Mouse (Mus musculus) neural tube, embryonic 15.5 days (tissue): Measurements from ENCODE around the gene Cdk5. TPM values are rescaled to one million over a fixed set of nuclear protein-coding genes. Genes with fewer than 3 reads are reported as not detected.

Source experiments
- ATAC-seq: fragments of 200-750 bp; cut with Nextera tagmentation; 2 replicates; pipeline ENCODE4 v1.8.0; 2017; ENCODE audit warnings: mild to moderate bottlenecking, moderate TSS enrichment, moderate library complexity; ENCODE audit not compliant: low FRiP score
- H3K27ac ChIP-seq: fragments of 300-500 bp; sonication (generic); replicated peaks from 2 replicates; pipeline ENCODE4 v1.5.1; 2015; ENCODE audit warnings: mild to moderate bottlenecking, inconsistent platforms
- H3K27me3 ChIP-seq: fragments of 300-500 bp; sonication (generic); replicated peaks from 2 replicates; pipeline ENCODE4 v1.6.1; 2015; ENCODE audit warnings: inconsistent platforms
- H3K36me3 ChIP-seq: fragments of 300-500 bp; sonication (generic); 2 replicates; pipeline ENCODE4 v1.6.1; 2015; ENCODE audit warnings: inconsistent platforms
- H3K4me1 ChIP-seq: fragments of 300-500 bp; sonication (generic); 2 replicates; pipeline ENCODE4 v1.6.1; 2015; ENCODE audit warnings: inconsistent platforms
- H3K4me2 ChIP-seq: fragments of 300-500 bp; sonication (generic); 2 replicates; pipeline ENCODE4 v1.6.1; 2015; ENCODE audit warnings: inconsistent platforms, mild to moderate bottlenecking, moderate library complexity
- H3K4me3 ChIP-seq: fragments of 300-500 bp; sonication (generic); replicated peaks from 2 replicates; pipeline ENCODE4 v1.5.1; 2015; ENCODE audit warnings: mild to moderate bottlenecking, inconsistent platforms
- H3K9ac ChIP-seq: fragments of 300-500 bp; sonication (generic); replicated peaks from 2 replicates; pipeline ENCODE4 v1.6.1; 2015; ENCODE audit warnings: mild to moderate bottlenecking, inconsistent platforms
- H3K9me3 ChIP-seq: fragments of 300-500 bp; sonication (generic); replicated peaks from 2 replicates; pipeline ENCODE4 v1.6.1; 2016; ENCODE audit warnings: inconsistent platforms
- WGBS: fragments of 180-500 bp; shearing (Covaris S2); methylation state at CpG from one replicate; pipeline ENCODE4 v1.1.7; 2015; ENCODE audit warnings: mixed read lengths; 5-methylcytosine and 5-hydroxymethylcytosine counted together
- polyA plus RNA-seq: library from polyadenylated mRNA; unstranded; fragments of >200 nt; fragmentation: Nextera tagmentation; extraction: Ambion mirVana; gene quantifications from 2 replicates; pipeline ENCODE4 v1.2.1, GENCODE M21; 2015

Cdk5 gene
- polyA plus RNA-seq, 1 experiment from 2014 or later: 133 TPM

GRCm38 (mm10) chr5:24427285-24427633 is 3.9 kb upstream of the Cdk5 start:
- H3K9me3 ChIP-seq: no peaks in the 10 kb centered on the region
- no peak for ATAC-seq
- peak overlapping the region; percentile 91 for H3K4me2 ChIP-seq
- H3K4me3 ChIP-seq: no peak overlapping the region
- no peak overlapping the region for H3K9ac ChIP-seq
- no peak overlapping the region for H3K27ac ChIP-seq
- H3K4me1 ChIP-seq: peaks cover 53% of the 10 kb centered on the region
- WGBS: 21% methylated on average over 12 of the region's 12 CpGs
- peaks cover 10% of the 10 kb centered on the region for H3K27me3 ChIP-seq
- H3K36me3 ChIP-seq: peaks cover 18% of the 10 kb centered on the region

- Histone ChIP-seq H3K9me3 (no peaks in the 10 kb centered on the region), H3K27me3 (peaks cover 10% of the 10 kb centered on the region), H3K4me1 (peaks cover 57% of the 10 kb centered on the region), H3K4me3 (peak overlapping the region; percentile 60), H3K27ac (no peak overlapping the region), H3K9ac (0 out of 2 replicates have a peak overlapping the region, but pooled peaks have one; percentile 49), H3K4me2 (peak overlapping the region; percentile 91), H3K36me3 (peaks cover 13% of the 10 kb centered on the region)
- no peak for ATAC-seq
- WGBS: 11% methylated on average over 9 of the region's 9 CpGs
These were observed 3.4 kb upstream of the Cdk5 start for GRCm38 (mm10) chr5:24426556-24427284.

GRCm38 (mm10) chr5:24426037-24426432 is 2.7 kb upstream of the Cdk5 start:
- Histone ChIP-seq H3K27ac (no peak overlapping the region), H3K9ac (peak overlapping the region; percentile 49), H3K27me3 (peaks cover 10% of the 10 kb centered on the region)

GRCm38 (mm10) chr5:24425421-24426036 is 2.2 kb upstream of the Cdk5 start:
- Histone ChIP-seq H3K27ac (peak overlapping the region; percentile 94), H3K4me1 (peaks cover 60% of the 10 kb centered on the region)
- 0% methylated on average over 27 of the region's 30 CpGs for WGBS

More at GRCm38 (mm10) chr5:24426037-24426432, 2.7 kb upstream of the Cdk5 start:
- WGBS: 1% methylated on average over 10 of the region's 10 CpGs
- Histone ChIP-seq H3K4me2 (peak overlapping the region; percentile 91), H3K4me1 (peaks cover 60% of the 10 kb centered on the region), H3K36me3 (peaks cover 13% of the 10 kb centered on the region), H3K9me3 (no peaks in the 10 kb centered on the region), H3K4me3 (peak overlapping the region; percentile 60)
- no peak for ATAC-seq

GRCm38 (mm10) chr5:24424861-24425411 is 1.6 kb upstream of the Cdk5 start:
- Histone ChIP-seq H3K4me3 (peak overlapping the region; percentile 60), H3K4me1 (peaks cover 60% of the 10 kb centered on the region), H3K9ac (peak overlapping the region; percentile 49), H3K27ac (peak overlapping the region; percentile 94), H3K4me2 (peak overlapping the region; percentile 91), H3K36me3 (peaks cover 10% of the 10 kb centered on the region), H3K9me3 (no peaks in the 10 kb centered on the region), H3K27me3 (peaks cover 10% of the 10 kb centered on the region)
- WGBS: under 1% methylated on average over 58 of the region's 60 CpGs
- peak; percentile 19; the same call in 1 of the 2 replicates for ATAC-seq

More at GRCm38 (mm10) chr5:24425421-24426036, 2.2 kb upstream of the Cdk5 start:
- H3K4me2 ChIP-seq: peak overlapping the region; percentile 91
- peak overlapping the region; percentile 60 for H3K4me3 ChIP-seq
- ATAC-seq: no peak
- no peaks in the 10 kb centered on the region for H3K9me3 ChIP-seq
- H3K36me3 ChIP-seq: peaks cover 12% of the 10 kb centered on the region
- peaks cover 10% of the 10 kb centered on the region for H3K27me3 ChIP-seq
- peak overlapping the region; percentile 49 for H3K9ac ChIP-seq

- Histone ChIP-seq H3K4me1 (peaks cover 61% of the 10 kb centered on the region), H3K9ac (peak overlapping the region; percentile 59), H3K4me2 (peak overlapping the region; percentile 91), H3K4me3 (peak overlapping the region; percentile 60), H3K27me3 (peaks cover 10% of the 10 kb centered on the region), H3K36me3 (peaks cover 18% of the 10 kb centered on the region), H3K9me3 (no peaks in the 10 kb centered on the region), H3K27ac (peak overlapping the region; percentile 94)
- 14% methylated on average over 21 of the region's 21 CpGs for WGBS
- peak; percentile 3; the same call in 1 of the 2 replicates for ATAC-seq
These were observed 863 bp upstream of the Cdk5 start for GRCm38 (mm10) chr5:24424004-24424781.

- Histone ChIP-seq H3K27me3 (no peaks in the 10 kb centered on the region), H3K4me1 (peaks cover 48% of the 10 kb centered on the region), H3K4me3 (no peak overlapping the region), H3K9me3 (no peaks in the 10 kb centered on the region), H3K27ac (no peak overlapping the region), H3K36me3 (peaks cover 31% of the 10 kb centered on the region), H3K9ac (no peak overlapping the region), H3K4me2 (no peak overlapping the region)
- WGBS: 90% methylated on average over 9 of the region's 9 CpGs
- no peak for ATAC-seq
These were observed 2.9 kb downstream of the Cdk5 start for GRCm38 (mm10) chr5:24420381-24420780.

GRCm38 (mm10) chr5:24417587-24417986 is 5.7 kb downstream of the Cdk5 start:
- no peak for ATAC-seq
- peaks cover 28% of the 10 kb centered on the region for H3K4me1 ChIP-seq
- H3K27ac ChIP-seq: no peak overlapping the region
- H3K36me3 ChIP-seq: peaks cover 31% of the 10 kb centered on the region
- no peak overlapping the region for H3K9ac ChIP-seq
- no peaks in the 10 kb centered on the region for H3K27me3 ChIP-seq
- 92% methylated on average over 10 of the region's 10 CpGs for WGBS
- H3K4me3 ChIP-seq: no peak overlapping the region
- H3K4me2 ChIP-seq: no peak overlapping the region
- H3K9me3 ChIP-seq: no peaks in the 10 kb centered on the region

- peak overlapping the region; percentile 34 for H3K4me2 ChIP-seq
- peaks cover 27% of the 10 kb centered on the region for H3K36me3 ChIP-seq
- H3K4me3 ChIP-seq: no peak overlapping the region
- no peak overlapping the region for H3K9ac ChIP-seq
- H3K9me3 ChIP-seq: no peaks in the 10 kb centered on the region
- H3K27me3 ChIP-seq: no peaks in the 10 kb centered on the region
- 5% methylated on average over 21 of the region's 21 CpGs for WGBS
- H3K4me1 ChIP-seq: peaks cover 18% of the 10 kb centered on the region
- no peak overlapping the region for H3K27ac ChIP-seq
- ATAC-seq: peak; percentile 66
These were observed 7.1 kb downstream of the Cdk5 start for GRCm38 (mm10) chr5:24416222-24416736.

GRCm38 (mm10) chr5:24413938-24414337 is 9.4 kb downstream of the Cdk5 start:
- Histone ChIP-seq H3K4me2 (no peak overlapping the region), H3K27ac (no peak overlapping the region), H3K9me3 (no peaks in the 10 kb centered on the region), H3K27me3 (no peaks in the 10 kb centered on the region), H3K4me3 (no peak overlapping the region), H3K9ac (no peak overlapping the region), H3K36me3 (peaks cover 11% of the 10 kb centered on the region), H3K4me1 (peaks cover 14% of the 10 kb centered on the region)
- no peak for ATAC-seq
- WGBS: 84% methylated on average over 13 of the region's 13 CpGs

GRCm38 (mm10) chr5:24413042-24413693 is 10.2 kb downstream of the Cdk5 start, which contains the start of gene Asic3:
Gene Asic3, plus strand, starts transcription at chr5:24413392.
- ATAC-seq: no peak
- Histone ChIP-seq H3K9me3 (no peaks in the 10 kb centered on the region), H3K4me3 (no peak within 1 kb of the TSS), H3K27ac (no peak within 1 kb of the TSS), H3K4me1 (peaks cover 12% of the 10 kb centered on the region), H3K9ac (no peak within 1 kb of the TSS), H3K27me3 (no peaks in the 10 kb centered on the region), H3K36me3 (peaks cover 3% of the 10 kb centered on the region), H3K4me2 (no peak within 1 kb of the TSS)
- 52% methylated on average over 11 of the region's 11 CpGs for WGBS
